Mouse (Mus musculus): ENCODE data around the gene 1700074P13Rik. TPM values are rescaled to one million over a fixed set of nuclear protein-coding genes. Genes with fewer than 3 reads are reported as not detected.

Gene 1700074P13Rik
- total RNA-seq (2023), result not detected

DNA sequence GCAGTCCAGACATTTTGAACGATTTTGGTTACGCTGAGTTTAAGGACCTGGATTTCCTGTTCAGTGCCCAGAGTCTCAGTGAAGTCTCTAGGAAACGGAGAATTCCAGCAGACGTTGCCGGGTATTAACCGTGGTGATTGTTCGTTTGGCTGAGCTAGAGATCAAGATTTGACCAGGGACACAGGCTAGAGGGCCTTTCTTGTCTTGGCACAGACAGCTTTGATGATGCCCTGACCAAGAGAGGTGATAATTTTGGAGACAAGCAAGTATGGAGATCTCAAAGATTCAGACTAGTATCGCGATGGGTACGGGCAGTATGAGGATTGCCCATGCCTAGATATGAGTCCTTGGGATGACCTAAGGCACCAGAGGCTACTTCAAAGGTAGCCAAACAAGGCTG, at the start of gene 1700074P13Rik:
Gene 1700074P13Rik (minus strand): TSS at position 101 of the 400 bp plus-strand sequence.

DNA sequence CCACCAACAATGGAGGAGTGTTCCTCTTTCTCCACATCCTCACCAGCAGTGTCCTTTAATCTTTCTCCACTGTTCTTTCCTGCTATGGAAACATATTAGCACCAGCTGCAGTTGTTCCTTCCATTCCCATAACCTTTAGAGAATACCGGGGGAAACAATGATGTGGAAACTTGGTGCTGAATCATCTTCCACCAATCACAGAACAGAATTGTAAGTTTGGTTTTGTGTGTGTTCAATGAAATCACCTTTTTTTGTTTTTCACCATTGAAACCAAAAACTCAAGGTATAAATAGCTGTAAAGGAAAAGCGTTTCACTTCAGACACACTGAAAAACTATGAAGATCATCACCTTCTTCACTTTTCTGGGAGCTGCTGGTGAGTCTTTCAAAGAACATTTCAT, 24.1 kb upstream of the 1700074P13Rik start, which contains the start of gene 1810009J06Rik:
Gene 1810009J06Rik (plus strand): TSS at position 301 of the 400 bp plus-strand sequence.

DNA sequence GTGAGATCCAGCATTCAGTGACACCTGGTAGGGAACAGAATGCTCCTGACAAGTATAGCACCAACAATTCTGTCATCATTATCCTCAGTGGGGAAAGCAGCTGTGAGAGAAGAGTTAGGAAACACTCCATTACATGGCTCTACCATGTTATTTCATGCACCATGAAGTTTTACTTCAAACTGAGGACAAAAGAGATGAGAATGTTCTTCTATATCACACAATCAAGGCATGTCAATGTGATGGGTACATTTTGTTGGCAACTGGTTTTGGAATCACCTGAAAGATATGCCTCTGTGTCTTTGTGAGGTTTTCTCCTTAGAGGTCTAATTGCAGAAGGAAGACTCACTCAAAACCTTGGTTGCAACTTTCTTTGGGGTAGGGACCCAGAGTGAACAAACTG, 11.4 kb upstream of the 1700074P13Rik start, which contains the start of gene Gm4744:
Gene Gm4744 (minus strand): TSS at position 101 of the 400 bp plus-strand sequence.

DNA sequence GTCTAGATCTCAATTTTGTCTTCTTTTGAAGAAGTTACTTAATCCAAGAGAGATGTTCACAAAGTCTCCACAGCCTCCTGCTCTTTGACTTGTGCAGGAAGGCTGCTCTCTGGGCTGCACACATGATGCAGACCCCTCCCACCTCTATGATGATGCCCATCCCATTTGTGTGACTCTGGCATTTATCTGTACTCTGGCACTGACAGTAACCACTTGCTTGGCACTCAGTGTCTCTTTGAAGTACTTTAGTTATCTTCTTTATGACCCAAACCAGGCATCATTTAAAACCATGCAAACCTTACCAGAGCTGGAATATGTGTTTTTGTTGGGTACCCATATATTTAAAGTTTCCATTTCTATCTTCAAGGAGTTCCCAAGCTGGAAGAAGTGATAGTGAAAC, 40.1 kb downstream of the 1700074P13Rik start, which contains the start of gene Prss58:
Gene Prss58 (minus strand): TSS at position 101 of the 400 bp plus-strand sequence.

DNA sequence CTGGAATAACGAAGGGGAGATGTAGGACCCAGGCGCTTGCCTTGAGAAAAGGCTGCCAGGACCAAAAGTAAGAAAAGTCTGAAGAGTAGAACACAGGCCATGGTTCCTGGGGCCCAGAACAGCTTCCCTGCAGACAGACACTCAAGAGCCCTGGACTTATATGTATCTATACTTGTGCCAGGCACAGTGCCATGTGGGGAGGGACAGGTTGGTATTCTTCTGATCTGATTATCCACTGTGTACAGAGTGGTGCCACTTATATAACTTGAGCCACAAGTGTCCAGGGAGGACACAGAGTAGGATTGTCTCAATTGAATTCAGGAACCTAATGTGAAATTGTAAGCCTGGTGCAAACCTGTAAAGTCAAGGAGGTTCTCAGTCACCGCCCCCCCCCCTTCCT, 53.0 kb downstream of the 1700074P13Rik start, which contains the start of gene Moxd2:
Gene Moxd2 (minus strand): TSS at position 101 of the 400 bp plus-strand sequence.

Other genes with a start within 250 kb of the 1700074P13Rik start
- gene Moxd2, start 53.1 kb downstream of the 1700074P13Rik start, total RNA-seq (2023), result not detected
- not detected for gene Prss58, start 40.2 kb downstream of the 1700074P13Rik start, total RNA-seq (2023)
- not detected for gene Gm4744, start 11.3 kb upstream of the 1700074P13Rik start, total RNA-seq (2023)
- gene 1810009J06Rik, start 24.2 kb upstream of the 1700074P13Rik start, total RNA-seq (2023), result not detected
- gene Gm2663, start 58.9 kb upstream of the 1700074P13Rik start, total RNA-seq (2023), result not detected
- not detected for gene 2210010C04Rik, start 95.0 kb upstream of the 1700074P13Rik start, total RNA-seq (2023)